Mouse (Mus musculus) c-Kit-positive CD71-positive TER-119-positive erythroid progenitor cells, embryonic 14.5 days (primary cell): ENCODE measurements around the gene Zbtb8b.
A peak's percentile ranks its signal among the peaks of the same experiment; 100 is the strongest.
"Not testable (repeated sequence)": the region's sequence is repeated elsewhere in the genome, so short reads cannot be mapped to it uniquely, and the experiment has no call there.

Experiments used
- DNase-seq: peaks from one replicate; pipeline ENCODE4 v3.0.0-alpha.2; 2013; ENCODE audit warnings: low spot score

The Zbtb8b gene

DNA sequence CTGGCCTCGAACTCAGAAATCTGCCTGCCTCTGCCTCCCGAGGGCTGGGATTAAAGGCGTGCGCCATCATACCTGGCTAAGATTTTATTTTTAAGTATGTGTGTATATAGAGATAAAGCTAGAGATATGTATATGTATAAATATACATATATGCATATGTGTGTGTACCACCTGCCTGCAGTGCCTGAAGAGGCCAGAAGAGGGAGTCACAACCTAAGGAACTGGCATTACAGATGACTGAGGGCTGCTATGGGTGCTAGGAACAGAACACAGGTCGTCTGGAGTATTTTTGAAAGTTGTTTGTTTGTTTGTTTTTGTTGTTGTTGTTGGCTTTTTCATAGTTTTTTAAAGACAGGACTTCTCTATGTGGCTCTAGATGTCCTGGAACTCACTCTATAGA, 24.8 kb downstream of the Zbtb8b start:
- DNase-seq = no peak

GRCm38 (mm10) chr4:129410991-129411390, 29.7 kb downstream of the Zbtb8b start:
- no peak for DNase-seq

DNA sequence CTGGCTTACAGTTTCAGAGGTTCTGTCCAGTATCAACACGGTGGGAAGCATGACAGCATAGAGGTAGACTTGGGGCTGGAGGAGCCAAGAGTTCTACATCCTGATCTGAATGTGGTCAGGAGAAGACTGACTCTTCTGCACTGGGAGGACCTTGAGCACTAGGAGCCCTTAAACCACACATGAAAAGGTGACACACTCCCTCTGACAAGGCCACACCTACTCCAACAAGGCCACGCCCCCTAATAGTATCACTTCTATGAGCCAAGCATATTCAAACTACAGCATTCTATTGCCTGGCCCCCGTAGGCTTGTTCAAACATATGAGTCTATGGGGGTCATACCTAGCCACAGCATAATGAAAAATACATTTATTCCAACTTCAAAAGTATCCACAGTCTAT, 30.1 kb downstream of the Zbtb8b start:
- DNase-seq = not testable (repeated sequence)

DNA sequence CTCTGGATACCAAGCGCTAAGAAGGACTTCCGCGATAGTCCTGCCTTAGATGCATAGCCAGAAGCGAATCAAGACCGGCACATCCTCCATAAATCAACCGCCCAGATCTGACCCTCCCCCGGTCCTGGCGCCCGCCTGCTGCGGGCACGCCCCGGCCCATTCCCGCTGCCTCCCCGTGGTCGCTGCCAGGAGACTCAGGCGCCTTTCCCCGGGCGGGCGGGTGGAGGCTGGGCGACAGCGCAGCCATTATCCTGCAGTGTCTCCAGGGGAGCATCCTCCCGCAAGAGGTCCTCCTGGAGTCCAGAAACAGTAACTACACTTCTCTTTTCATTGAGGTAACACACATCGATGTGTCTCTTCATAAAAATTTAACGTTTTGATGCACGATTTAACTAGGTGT, 34.2 kb downstream of the Zbtb8b start:
- DNase-seq = peak; percentile 37

DNA sequence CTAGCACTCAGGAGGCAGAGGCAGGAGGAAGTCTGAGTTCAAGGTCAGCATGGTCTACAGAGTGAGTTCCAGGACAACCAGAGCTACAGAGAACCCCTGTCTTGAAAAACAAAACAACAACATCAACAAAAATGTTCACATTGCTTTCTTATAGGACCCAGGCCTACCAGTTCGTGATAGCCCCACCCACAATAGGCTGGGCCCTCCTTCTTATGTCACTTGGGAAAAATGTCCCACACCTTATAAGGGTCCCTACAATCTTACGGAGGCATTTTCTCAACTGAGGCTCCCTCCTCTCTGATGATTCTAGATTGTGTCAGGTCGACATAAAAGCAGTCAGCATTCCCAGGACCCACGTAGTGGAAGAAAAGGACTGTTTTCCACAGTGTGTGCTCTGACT, 40.8 kb downstream of the Zbtb8b start:
- no peak for DNase-seq

GRCm38 (mm10) chr4:129396960-129397359, 43.7 kb downstream of the Zbtb8b start:
- DNase-seq = no peak

- no peak for DNase-seq
These were observed 46.4 kb downstream of the Zbtb8b start for GRCm38 (mm10) chr4:129394089-129394870.

DNA sequence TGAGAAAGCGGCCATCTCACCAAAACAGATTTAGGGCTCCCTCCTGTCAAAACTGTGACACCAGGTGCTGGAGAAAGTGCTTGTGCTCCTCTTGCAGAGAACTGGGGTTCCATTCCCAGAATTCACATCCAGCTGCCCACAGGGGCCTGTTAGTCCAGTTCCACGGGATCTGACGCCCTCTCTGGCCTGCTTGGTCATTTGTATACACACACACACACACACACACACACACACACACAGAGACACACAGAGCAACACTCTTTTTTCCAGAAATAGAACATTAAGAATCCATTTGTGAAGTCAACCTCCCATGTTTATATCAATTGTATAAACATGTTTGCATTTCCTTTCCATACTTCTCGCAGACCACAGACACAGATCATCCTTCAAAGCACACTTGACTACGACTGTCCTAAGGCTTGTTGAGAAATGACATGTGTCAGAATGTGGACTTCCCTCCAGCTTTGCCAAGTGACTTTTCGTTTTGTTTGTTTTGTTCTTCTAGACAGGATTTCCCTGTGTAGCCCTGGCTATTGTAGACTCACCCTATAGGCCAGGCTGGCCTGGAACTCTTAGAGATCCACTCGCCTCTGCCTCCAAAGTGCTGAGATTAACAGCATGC, 49.6 kb downstream of the Zbtb8b start:
- DNase-seq = no peak

DNA sequence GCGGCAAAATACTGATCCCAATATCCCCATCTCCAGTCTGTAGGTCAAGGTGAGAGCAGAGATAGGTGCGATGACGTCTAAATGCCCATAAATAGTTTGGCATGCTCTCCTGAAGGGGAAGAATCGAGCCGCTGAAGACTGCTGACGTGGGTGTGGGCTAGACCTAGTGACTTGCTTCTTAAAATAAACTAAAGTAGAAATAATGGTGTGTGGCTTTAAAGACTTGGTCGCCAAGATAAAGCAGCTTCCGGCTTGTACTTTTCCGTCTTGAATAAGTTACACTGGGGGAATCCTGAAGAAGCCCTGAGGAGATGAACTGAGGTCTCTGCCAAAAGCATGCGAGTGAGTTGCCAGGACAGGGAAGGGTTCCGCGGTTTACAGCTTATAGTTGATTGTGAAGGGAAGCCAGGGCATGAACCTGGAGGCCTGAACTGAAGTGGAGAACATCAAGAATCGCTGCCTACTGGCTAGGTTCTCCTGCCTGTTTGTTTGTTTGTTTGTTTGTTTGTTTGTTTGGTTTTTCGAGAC, 50.4 kb downstream of the Zbtb8b start:
- no peak for DNase-seq

DNA sequence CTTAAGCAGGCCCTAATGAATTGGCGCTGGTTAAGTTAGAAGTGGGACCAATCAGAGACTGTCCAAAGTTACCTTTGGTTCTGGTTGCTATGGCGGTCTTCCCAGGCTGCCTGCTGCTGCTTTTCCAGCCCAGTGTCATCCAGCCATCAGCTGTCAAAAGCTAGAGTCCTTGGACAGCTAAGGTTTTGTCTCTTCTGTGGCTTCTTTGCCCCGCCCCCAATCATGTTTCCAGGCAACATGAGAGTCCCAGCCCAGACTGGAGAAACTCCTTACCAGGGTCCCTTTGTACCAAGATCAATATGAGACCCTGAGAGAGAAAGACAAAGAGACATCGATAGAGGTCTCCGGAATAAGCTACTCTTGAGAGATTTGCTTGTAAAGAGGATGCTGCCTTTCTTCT, 52.2 kb downstream of the Zbtb8b start:
- no peak for DNase-seq

GRCm38 (mm10) chr4:129386989-129387388, 53.7 kb downstream of the Zbtb8b start:
- no peak for DNase-seq

GRCm38 (mm10) chr4:129386269-129386946, 54.2 kb downstream of the Zbtb8b start:
- DNase-seq = peak; percentile 74

GRCm38 (mm10) chr4:129385685-129386084, 55.0 kb downstream of the Zbtb8b start:
- no peak for DNase-seq

DNA sequence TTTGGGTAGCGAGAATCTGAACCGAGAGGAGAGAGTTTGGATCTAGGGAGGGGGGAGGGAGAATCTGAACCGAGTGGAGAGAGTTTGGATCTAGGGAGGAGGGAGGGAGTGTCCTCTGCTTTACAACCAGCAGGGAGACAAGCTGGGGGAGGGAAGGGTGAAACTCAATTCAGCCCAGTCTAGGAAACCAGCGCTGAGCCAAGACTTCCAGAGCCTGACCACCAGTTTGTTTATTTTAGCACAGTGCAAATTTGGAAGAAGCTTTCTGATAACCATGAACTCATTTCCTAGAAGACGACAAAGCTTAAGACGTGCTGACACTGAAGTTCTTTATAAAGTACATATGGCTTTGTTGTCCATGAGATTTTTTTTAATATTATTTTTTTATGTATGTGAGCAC, 56.2 kb downstream of the Zbtb8b start:
- no peak for DNase-seq

DNA sequence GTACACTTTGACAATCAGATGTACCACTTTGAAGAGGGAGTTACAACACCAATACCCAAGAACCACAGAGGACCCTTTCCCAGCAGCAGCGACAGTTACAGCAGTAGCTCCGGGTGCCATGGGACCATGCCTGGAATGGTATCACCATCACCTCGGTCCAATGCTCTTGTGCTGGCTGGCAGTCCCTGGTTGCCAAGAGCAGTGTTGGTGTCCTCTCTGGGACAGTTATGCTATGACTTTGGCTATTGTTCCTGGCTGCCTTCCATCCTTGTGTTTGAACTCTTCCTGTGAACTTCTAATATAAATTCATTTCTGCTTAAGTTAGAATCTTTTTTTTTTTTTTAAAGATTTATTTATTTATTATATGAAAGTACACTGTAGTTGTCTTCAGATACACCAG, 57.1 kb downstream of the Zbtb8b start:
- DNase-seq = no peak

DNA sequence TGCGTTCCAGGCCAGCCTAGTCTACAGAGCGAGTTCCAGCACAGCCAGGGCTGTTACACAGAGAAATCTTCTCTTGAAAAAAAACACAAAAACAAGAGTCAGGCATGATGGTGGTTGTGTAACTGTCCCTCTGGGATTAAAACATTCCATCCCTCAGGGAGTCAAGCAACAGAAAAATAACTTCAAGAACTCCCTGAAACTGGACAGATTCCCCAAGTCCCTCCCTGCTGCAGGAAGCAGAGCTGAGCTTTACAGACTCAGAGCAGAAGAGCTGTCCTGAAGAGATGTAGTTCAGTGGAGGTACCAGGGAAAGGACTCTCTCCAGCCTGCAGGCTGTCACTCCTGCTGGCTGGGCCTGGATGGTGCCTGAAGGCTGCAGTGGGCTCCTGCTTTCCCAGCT, 58.2 kb downstream of the Zbtb8b start:
- DNase-seq = no peak

GRCm38 (mm10) chr4:129382029-129382428, 58.6 kb downstream of the Zbtb8b start:
- no peak for DNase-seq

DNA sequence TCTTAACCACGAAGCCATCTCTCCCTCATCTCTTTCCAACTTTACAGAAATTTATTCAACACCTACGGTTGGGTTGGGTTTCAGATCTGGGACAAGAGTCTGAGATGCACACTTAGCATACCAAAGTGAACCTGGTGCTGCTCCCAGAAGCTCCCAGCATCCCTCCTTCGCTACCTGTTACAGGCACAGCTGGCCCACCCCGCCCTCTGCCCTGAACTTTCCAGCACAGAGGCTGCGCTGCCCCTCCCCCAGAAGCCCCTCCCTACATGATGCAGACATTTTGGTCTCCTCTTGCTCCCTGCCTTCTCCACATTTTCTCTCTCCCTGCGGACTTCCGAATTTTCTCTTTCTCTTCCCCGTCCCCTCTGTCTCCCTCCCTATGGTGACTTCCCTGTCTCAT, 59.5 kb downstream of the Zbtb8b start:
- DNase-seq = no peak

DNA sequence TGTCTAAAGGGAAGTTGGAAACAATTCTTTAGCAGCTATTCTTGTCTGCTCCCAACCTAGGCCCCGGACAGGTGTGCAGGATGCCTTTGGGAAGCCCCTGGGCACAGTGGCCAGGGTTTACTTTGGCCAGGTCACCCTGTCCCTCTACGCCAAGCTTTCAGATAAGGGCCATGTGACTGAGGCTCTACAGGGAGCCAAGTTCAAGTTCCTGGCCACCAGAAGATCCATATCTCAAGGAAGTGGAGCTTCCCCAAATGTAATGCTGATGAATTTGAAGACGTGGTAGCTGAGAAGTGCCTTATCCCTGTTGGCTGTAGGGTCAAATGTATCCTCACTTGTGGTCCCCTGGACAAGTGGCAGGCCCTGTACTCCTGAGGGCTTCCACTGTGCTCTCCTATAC, 60.8 kb downstream of the Zbtb8b start:
- no peak for DNase-seq

DNA sequence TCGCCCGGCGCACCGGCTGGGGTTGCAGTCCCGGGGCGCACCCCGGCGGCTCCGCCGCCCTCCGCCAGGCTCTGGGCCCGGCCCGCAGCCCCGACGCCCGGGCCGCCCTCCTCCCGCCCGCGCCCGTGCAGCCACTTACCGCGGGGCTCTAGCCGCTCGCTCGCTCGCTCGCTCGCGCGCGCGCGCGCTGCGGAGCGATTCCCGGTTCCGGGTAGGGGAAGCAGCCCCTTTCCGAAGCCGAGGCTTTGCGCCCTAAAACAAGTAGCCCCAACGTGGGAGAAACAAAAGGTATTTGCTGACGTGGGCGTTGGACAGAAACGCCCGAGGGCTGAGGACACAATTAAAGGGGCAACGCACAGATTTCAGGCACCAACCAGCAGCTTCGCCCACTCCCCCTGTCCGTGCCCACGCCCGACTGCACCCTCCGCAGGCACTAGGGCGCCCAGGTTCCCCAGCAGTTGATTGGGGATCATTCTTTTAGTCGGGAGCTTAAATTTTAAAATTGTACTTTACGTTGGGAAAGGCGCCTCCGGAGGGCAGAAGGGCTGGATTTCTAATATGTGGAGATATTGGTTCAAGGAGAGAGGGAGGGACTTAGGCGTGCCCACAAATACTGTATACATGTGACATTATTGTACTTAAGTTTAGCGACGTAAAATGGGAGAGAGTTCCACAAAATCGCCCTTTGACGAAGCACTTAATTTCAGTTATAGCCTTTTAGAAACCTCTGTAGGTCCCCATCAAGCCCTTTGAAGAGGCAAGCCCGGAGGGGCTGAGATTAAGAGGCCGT, 62.9 kb downstream of the Zbtb8b start, which contains the start of gene Zbtb8a:
Zbtb8a (minus strand) TSS at position 516 of the 790 bp plus-strand sequence.
- DNase-seq = peak; percentile 30

DNA sequence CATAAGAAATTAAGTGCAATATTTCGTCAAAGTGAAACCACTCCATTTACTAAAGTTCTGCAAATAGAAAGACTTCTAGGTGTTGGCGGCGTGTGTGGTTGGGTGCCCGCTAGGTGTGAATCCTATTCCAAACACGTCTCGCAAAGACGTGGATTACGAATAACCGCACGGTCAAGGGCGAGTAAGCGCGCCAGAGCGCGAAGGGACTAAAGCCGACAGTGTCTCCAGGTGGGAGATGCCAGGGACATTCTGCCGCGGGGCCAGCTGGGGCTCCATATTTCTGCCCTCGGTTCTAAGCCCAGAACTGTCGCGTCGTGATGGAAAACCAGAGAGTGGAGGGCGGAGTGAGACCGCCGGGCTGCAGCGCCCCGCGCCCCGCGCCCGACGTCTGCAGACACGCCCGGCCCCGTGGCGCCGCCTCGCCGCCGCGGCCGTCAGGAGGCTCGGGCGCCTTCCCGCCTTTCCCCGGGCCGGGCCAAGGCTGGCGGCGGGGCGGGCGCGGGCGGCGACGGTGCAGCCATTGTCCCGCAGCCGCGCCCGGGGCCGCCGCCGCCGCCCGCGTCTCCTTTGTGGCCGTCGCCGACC, 63.6 kb downstream of the Zbtb8b start:
- peak; percentile 41 for DNase-seq

DNA sequence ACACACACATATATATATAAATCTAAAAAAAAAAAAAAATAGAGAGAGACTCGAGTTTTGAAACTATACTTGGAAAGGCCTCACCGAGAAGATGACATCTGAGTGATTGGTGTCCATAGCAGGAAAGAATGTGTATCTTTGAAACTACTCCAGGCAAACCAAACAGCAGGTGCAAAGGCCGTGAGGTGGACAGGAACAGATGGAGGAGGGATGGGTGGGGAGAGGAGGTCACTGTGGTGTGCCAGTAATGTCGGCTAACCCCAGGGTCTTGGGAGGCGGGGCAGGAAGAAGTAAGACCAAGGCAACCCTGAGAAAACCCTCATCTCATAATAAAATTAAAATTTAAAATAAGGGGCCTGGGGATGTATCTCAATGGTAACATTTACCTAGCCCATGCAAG, 64.8 kb downstream of the Zbtb8b start:
- no peak for DNase-seq
